Mouse (Mus musculus) stomach, embryonic 16.5 days (tissue): ENCODE results near the gene Ppm1l. TPM values are rescaled to one million over a fixed set of nuclear protein-coding genes. Genes with fewer than 3 reads are reported as not detected.

Experiments
- ATAC-seq: fragments of 200-750 bp; cut with Nextera tagmentation; 2 replicates; pipeline ENCODE4 v1.8.0; 2017; ENCODE audit warnings: moderate number of reproducible peaks, moderate TSS enrichment; ENCODE audit not compliant: insufficient read depth, low FRiP score
- H3K27ac ChIP-seq: fragments of 300-500 bp; sonication (generic); 2 replicates; pipeline ENCODE4 v1.5.1; 2014; ENCODE audit warnings: low read length
- H3K27me3 ChIP-seq: fragments of 300-500 bp; sonication (generic); 2 replicates; pipeline ENCODE4 v1.6.1; 2014; ENCODE audit warnings: low read length, control low read depth, mixed read lengths; ENCODE audit not compliant: control insufficient read depth, insufficient read depth
- H3K36me3 ChIP-seq: fragments of 300-500 bp; sonication (generic); 2 replicates; pipeline ENCODE4 v1.6.1; 2014; ENCODE audit warnings: low read length; ENCODE audit not compliant: control insufficient read depth, insufficient read depth
- H3K4me1 ChIP-seq: fragments of 300-500 bp; sonication (generic); 2 replicates; pipeline ENCODE4 v1.6.1; 2014; ENCODE audit warnings: low read length, control low read depth, mixed read lengths; ENCODE audit not compliant: control insufficient read depth, insufficient read depth
- H3K4me2 ChIP-seq: fragments of 300-500 bp; sonication (generic); 2 replicates; pipeline ENCODE4 v1.6.1; 2014; ENCODE audit warnings: low read depth, low read length, mixed read lengths
- H3K4me3 ChIP-seq: fragments of 300-500 bp; sonication (generic); replicated peaks from 2 replicates; pipeline ENCODE4 v1.5.1; 2014; ENCODE audit warnings: mild to moderate bottlenecking, low read length
- H3K9ac ChIP-seq: fragments of 300-500 bp; sonication (generic); 2 replicates; pipeline ENCODE4 v1.6.1; 2014; ENCODE audit warnings: low read length
- H3K9me3 ChIP-seq: fragments of 300-500 bp; sonication (generic); replicated peaks from 2 replicates; pipeline ENCODE4 v1.6.1; 2016; ENCODE audit warnings: low read length, control low read depth; ENCODE audit not compliant: control insufficient read depth
- WGBS: fragments of 180-500 bp; shearing (Covaris S2); extraction: QIAGEN DNeasy Blood & Tissue Kit; methylation state at CpG from one replicate; pipeline ENCODE4 v1.1.7; 2014; 5-methylcytosine and 5-hydroxymethylcytosine counted together
- polyA plus RNA-seq: library from polyadenylated mRNA; unstranded; fragments of >200 nt; fragmentation: Nextera tagmentation; extraction: Ambion mirVana; gene quantifications from 2 replicates; pipeline ENCODE4 v1.2.1, GENCODE M21; 2015

Ppm1l gene
- polyA plus RNA-seq, 1 experiment from 2014 or later: 7.3 TPM

DNA sequence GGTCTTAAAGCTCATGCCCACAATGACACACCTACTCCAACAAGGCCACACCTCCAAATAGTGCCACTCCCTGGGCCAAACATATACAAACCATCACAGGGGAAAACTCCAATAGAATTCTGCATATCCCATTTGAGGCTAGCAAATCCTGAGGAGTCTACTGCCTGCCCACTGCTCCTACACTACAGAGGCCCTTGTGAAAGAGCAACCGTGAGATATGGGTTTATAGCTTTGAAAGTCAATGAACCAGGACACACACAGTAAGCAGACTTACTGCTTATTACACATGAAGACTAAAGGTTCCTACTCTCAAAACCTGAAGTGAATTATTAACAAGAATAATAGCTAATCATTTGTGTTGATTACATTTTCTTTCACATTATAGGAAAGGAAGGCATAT is 267.1 kb downstream of the Ppm1l start:
- H3K4me1 ChIP-seq: no peaks in the 10 kb centered on the region
- no peak for ATAC-seq
- no peak overlapping the region for H3K9ac ChIP-seq
- no peaks in the 10 kb centered on the region for H3K36me3 ChIP-seq
- no peaks in the 10 kb centered on the region for H3K9me3 ChIP-seq
- H3K4me2 ChIP-seq: no peak overlapping the region
- H3K4me3 ChIP-seq: no peak overlapping the region
- no peak overlapping the region for H3K27ac ChIP-seq
- no peaks in the 10 kb centered on the region for H3K27me3 ChIP-seq
- WGBS: 81% methylated on average over 1 of the region's 1 CpGs

DNA sequence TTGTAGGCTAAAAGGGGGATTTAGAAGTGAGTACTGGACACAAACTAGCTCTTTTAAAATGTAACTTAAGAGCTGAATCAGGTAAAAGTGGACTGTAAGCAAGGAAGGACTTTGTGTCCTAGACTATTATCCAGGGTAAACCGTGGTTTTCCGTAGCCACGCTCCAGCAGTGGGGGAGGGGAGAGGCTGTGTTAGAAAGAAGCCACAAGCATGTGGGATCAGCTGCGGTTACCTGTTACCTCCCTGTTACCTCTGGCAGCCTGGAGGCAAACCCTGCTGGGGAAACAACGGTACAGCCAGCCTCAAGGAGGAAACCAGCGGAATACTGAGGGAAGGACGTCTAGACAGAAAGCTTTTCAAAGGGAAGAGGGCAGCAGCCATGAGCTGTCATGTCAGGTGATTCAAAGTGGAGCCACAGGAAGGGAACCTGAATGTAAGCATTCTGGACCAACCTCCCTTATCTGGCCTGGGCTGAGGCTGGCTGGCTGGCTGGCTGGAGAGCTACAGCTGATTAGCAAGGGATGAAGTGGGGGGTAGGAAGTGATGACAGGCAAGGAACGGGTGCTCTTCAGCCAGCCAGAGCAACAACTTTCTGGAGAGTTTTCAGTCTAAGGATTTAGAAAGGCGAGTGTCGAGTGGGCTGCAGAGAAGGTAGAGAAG is 271.6 kb downstream of the Ppm1l start:
- H3K9ac ChIP-seq: no peak overlapping the region; the same call in 1 of the 2 replicates
- no peak overlapping the region for H3K4me2 ChIP-seq
- H3K27me3 ChIP-seq: no peaks in the 10 kb centered on the region
- no peak overlapping the region for H3K4me3 ChIP-seq
- H3K27ac ChIP-seq: no peak overlapping the region
- no peaks in the 10 kb centered on the region for H3K4me1 ChIP-seq
- no peaks in the 10 kb centered on the region for H3K9me3 ChIP-seq
- H3K36me3 ChIP-seq: no peaks in the 10 kb centered on the region
- WGBS: 47% methylated on average over 10 of the region's 10 CpGs
- ATAC-seq: no peak

DNA sequence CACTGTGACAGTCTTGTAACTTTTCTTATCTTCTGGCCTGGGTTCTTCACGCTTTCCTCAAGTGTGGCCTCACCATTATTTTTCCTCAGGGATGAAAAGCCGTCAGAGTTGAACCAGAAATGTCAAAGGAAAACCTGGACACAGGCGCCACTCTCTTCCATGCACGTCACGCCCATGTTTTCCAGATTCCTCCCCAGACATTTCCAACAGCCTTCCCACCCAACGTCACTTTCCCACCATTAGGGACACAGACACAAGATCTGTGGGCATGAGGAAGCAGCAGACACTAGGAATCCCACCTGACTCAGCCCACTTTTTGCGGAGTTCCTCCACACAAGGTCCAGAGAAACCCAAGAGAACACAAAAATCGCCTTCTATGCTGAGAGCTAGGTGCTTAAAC is 276.8 kb downstream of the Ppm1l start:
- H3K4me2 ChIP-seq: no peak overlapping the region
- 89% methylated on average over 8 of the region's 8 CpGs for WGBS
- H3K27ac ChIP-seq: no peak overlapping the region
- no peak overlapping the region for H3K9ac ChIP-seq
- no peaks in the 10 kb centered on the region for H3K9me3 ChIP-seq
- no peaks in the 10 kb centered on the region for H3K36me3 ChIP-seq
- H3K27me3 ChIP-seq: no peaks in the 10 kb centered on the region
- H3K4me3 ChIP-seq: no peak overlapping the region
- H3K4me1 ChIP-seq: 0 out of 2 replicates have a peak, but pooled peaks cover 2% of the 10 kb centered on the region
- no peak for ATAC-seq

DNA sequence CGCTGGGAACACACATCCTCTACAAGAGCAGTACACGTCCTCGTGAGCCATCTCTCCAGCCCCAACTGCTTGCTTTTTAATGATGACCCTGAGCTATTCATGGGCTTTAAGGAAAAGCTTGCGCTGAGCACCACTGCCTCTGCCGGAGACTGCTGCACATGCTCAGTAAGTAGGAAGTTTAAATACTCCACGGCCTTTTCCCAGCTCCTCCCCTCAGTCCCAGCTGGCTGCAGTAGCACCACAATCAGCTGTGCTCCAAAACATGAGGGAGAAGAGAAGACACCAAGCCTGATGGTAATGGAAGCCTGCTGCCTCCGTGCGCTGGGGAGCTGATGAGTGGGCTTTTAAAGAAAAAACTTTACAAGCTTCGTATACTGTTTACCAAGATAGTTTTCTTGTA is 277.4 kb downstream of the Ppm1l start:
- ATAC-seq: no peak
- 61% methylated on average over 9 of the region's 9 CpGs for WGBS

DNA sequence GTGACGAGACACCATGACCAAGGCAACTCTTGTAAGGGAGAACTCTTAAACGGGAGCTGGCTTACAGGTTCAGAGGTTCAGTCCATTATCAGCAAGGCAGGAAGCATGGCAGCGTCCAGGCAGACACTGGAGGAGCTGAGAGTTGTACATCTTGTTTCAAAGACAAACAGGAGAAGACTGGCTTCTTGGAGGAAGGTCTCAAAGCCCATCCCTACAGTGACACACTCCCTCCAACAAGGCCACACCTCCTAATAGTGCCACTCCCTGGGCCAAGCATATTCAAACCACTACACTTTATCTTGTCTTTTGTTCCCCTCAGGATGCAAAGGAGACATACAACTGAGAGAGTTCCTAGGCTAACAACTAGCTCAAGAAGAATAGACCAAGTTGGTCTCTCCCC is 279.5 kb downstream of the Ppm1l start:
- Histone ChIP-seq H3K36me3 (no peaks in the 10 kb centered on the region), H3K27me3 (no peaks in the 10 kb centered on the region), H3K9ac (no peak overlapping the region), H3K4me1 (peaks cover 6% of the 10 kb centered on the region; the same call in 1 of the 2 replicates), H3K4me3 (no peak overlapping the region), H3K9me3 (no peaks in the 10 kb centered on the region), H3K4me2 (no peak overlapping the region), H3K27ac (no peak overlapping the region)
- no peak for ATAC-seq
- WGBS: 78% methylated on average over 3 of the region's 3 CpGs

More for the DNA sequence above, 277.4 kb downstream of the Ppm1l start:
- Histone ChIP-seq H3K4me1 (peaks cover 4% of the 10 kb centered on the region; the same call in 1 of the 2 replicates), H3K27ac (no peak overlapping the region), H3K9ac (no peak overlapping the region), H3K27me3 (no peaks in the 10 kb centered on the region), H3K4me2 (no peak overlapping the region), H3K9me3 (no peaks in the 10 kb centered on the region), H3K4me3 (no peak overlapping the region), H3K36me3 (no peaks in the 10 kb centered on the region)

DNA sequence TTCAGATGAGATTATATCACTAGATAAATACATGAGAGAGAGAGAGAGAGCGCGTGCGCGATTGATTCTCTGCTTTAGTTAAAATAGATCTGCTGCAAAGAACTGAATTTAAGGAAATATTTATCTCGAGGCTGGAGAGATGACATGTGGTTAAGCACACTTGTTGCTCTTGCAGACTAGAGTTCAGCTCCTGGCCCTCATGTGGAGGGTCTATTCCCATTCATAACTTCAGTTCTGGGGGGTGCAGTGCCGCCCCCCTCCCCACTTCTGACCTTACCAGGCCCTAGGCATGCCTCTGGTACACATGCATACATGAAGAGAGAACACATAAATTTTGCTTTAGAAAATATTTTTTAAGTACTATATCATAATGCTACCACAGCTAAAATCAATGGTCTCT is 280.6 kb downstream of the Ppm1l start:
- no peak for ATAC-seq
- peak overlapping the region; percentile 79; the same call in 1 of the 2 replicates for H3K9ac ChIP-seq
- no peaks in the 10 kb centered on the region for H3K9me3 ChIP-seq
- WGBS: 84% methylated on average over 6 of the region's 6 CpGs
- H3K27me3 ChIP-seq: no peaks in the 10 kb centered on the region
- no peak overlapping the region for H3K27ac ChIP-seq
- no peaks in the 10 kb centered on the region for H3K36me3 ChIP-seq
- peak overlapping the region; percentile 70; the same call in 1 of the 2 replicates for H3K4me3 ChIP-seq
- peak overlapping the region; percentile 72; the same call in 1 of the 2 replicates for H3K4me2 ChIP-seq
- H3K4me1 ChIP-seq: peaks cover 6% of the 10 kb centered on the region; the same call in 1 of the 2 replicates

DNA sequence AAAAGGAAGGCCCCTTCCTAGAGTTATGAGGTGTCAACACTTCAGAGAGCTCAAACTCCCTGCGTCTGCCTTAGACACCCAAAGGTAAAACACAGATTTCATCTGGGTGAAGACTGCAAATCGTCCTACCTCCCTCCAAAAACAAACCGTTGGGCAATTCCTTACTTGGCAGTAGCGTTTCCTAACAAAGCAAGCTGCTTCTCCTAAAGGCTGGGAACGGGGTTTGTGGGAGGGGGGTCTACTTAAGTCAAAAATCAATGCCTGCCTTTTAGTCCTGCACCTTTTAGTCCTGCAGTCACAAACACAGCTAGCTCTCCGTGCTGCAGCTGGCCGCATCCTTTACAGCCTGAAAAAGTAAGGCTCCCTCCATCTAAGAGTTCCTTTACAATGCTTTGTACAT is 281.2 kb downstream of the Ppm1l start:
- 24% methylated on average over 7 of the region's 7 CpGs for WGBS
- peaks cover 6% of the 10 kb centered on the region; the same call in 1 of the 2 replicates for H3K4me1 ChIP-seq
- peak overlapping the region; percentile 79 for H3K9ac ChIP-seq
- H3K27me3 ChIP-seq: no peaks in the 10 kb centered on the region
- H3K4me3 ChIP-seq: peak overlapping the region; percentile 70
- no peaks in the 10 kb centered on the region for H3K36me3 ChIP-seq
- no peak for ATAC-seq
- H3K4me2 ChIP-seq: peak overlapping the region; percentile 72
- no peaks in the 10 kb centered on the region for H3K9me3 ChIP-seq
- H3K27ac ChIP-seq: 0 out of 2 replicates have a peak overlapping the region, but pooled peaks have one; percentile 4

DNA sequence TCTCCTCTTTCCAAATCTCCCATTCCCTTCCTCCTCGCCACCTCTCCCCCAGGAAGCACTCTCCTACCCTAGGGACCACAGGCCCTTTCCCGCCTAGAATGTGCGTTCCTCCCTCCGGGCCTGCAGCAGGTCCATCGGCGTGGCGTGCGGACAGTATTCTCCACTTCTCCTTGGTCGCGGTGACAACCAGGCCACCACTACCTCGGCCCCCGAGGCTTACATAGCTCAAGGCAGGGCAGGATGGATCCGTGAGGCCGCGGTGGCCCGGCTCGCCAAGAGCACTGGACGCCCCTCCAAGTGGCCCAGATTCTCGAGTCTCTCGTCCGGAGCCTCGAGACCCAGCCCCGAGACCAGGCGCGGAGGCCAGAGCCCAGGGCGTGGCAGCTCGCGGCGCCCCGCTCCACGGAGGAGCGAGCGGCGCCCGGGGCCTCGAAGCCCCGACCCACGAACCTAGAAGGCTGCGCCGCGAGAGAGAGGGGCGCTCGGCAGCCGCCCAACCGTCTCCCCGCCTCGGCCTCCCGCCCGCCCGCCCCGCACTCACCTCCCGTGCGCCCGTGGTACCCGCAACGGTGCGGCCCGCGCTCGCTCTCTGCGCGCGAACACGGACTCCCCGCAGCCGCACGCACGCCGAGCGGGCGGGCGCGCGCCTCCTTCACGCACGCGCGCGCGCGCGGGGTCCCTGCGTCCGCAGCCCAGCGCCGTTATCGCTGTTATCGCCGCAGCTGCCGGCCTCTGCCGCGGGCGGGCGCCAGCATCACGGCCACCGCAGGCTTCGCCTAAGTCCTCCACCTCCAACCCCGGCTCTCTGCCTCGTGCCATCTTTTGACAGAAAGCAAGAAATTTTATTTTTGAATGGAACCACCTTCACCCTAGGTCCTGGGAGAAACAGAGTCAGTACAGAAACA is 281.9 kb downstream of the Ppm1l start, which contains the start of gene B3galnt1:
Gene B3galnt1, minus strand, starts transcription at position 700 of the 905 bp plus-strand sequence.
- WGBS: under 1% methylated on average over 72 of the region's 99 CpGs
- peaks cover 6% of the 10 kb centered on the region; the same call in 1 of the 2 replicates for H3K4me1 ChIP-seq
- peak within 1 kb of the TSS; percentile 4; the same call in 1 of the 2 replicates for H3K27ac ChIP-seq
- no peaks in the 10 kb centered on the region for H3K27me3 ChIP-seq
- peak; percentile 73 for ATAC-seq
- H3K4me2 ChIP-seq: peak within 1 kb of the TSS; percentile 72
- peak within 1 kb of the TSS; percentile 79 for H3K9ac ChIP-seq
- no peaks in the 10 kb centered on the region for H3K9me3 ChIP-seq
- H3K36me3 ChIP-seq: no peaks in the 10 kb centered on the region
- H3K4me3 ChIP-seq: peak within 1 kb of the TSS; percentile 70

DNA sequence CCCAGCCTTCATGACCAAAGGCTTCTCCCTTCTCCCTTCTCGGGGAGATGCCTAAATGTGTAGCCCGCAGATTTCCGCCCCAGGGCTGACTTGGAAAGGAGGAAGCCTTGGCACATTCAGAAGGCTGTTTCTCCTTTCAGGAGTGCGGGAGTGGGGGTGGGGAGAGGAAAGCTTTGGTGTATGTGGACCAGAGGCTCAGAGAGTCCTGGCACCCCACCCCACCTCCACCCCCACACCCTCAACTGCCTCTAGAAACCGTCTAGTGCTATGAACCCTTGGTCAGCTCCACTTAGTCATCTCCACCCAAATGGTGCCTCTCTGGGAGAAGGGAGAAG is 282.5 kb downstream of the Ppm1l start:
- Histone ChIP-seq H3K36me3 (no peaks in the 10 kb centered on the region), H3K4me1 (peaks cover 6% of the 10 kb centered on the region; the same call in 1 of the 2 replicates), H3K27me3 (no peaks in the 10 kb centered on the region), H3K9me3 (no peaks in the 10 kb centered on the region), H3K4me2 (peak overlapping the region; percentile 72), H3K9ac (peak overlapping the region; percentile 79), H3K4me3 (peak overlapping the region; percentile 70), H3K27ac (peak overlapping the region; percentile 4; the same call in 1 of the 2 replicates)
- 15% methylated on average over 5 of the region's 5 CpGs for WGBS
- ATAC-seq: peak; percentile 29
